Mouse (Mus musculus): ENCODE measurements around the gene 1190007I07Rik.
A peak's percentile ranks its signal among the peaks of the same experiment; 100 is the strongest.

DNA sequence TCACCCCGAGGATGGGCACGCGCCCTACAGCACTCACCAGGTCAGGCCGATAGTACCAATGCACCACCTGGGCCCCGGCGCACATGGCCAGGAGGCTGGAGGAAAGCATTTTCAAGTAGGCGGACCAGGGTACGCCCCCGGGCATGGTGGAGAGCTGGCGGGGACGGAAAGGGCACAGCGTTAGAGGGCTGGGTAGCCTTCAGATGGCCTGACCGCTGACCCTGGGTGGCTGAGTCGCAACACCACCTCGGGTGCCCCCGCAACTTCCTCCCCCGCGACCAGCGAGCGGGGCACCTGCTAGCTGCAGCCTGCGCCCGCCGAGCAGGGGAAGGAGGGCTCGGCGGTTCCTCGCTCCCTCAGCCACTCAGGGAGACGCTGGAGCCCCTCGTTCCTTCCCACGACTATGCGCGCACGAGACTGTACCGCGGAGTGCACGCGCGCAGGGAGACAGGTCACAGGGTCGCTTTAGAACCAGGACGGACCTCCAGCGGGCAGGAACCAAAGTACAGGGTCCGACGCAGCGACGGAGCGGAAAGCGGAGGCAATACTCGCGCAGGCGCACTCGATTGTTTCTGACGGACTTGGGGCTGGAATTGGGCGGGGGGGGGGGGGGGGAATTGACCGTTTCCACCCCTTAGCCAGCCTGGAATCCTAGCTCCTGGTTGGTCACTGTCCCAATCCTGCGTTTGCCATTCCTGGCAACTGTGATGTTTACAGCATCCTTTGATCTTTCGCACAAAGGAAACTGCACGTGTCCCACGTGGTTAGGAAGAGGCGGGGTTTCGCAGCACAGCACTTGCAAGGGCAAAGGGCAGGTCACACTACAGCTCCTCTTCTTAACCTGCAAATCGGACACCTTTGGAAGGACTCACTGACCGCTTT lies at the start of gene 1190007I07Rik:
- peak in 1 of 3 experiments; percentile 26 for TF ChIP-seq MYOG (IDR thresholded peaks at IDR 0.05; ENCODE audit: control insufficient read depth in 1 of 3, insufficient read depth in 1 of 3, insufficient read length in 2 of 3, low read depth in 2 of 3)
- peak; percentile 61 for TF ChIP-seq POLR2A (IDR thresholded peaks at IDR 0.05; ENCODE audit: insufficient read length, low read depth)
- TF ChIP-seq TCF12 (IDR thresholded peaks at IDR 0.05; ENCODE audit: insufficient read depth, poor library complexity, severe bottlenecking), result no peak
- TF ChIP-seq CEBPB (IDR thresholded peaks at IDR 0.05; ENCODE audit: insufficient read depth, poor library complexity, severe bottlenecking), result no peak
- no peak for TF ChIP-seq MAX (IDR thresholded peaks at IDR 0.05; ENCODE audit: low read depth)
- TF ChIP-seq E2F4 (IDR thresholded peaks at IDR 0.05; ENCODE audit: insufficient read depth), result no peak
- peak; percentile 30 for TF ChIP-seq POLR2AphosphoS2 (IDR thresholded peaks at IDR 0.05; ENCODE audit: insufficient read length, low read depth)
- peak; percentile 96 for TF ChIP-seq USF1 (IDR thresholded peaks at IDR 0.05; ENCODE audit: low read depth)
- no peak for TF ChIP-seq SRF (IDR thresholded peaks at IDR 0.05; ENCODE audit: control insufficient read depth, insufficient read length, low read depth)

All from myocyte (in vitro differentiated cells).